ENCODE assay signal across 18 mouse cellular contexts in genomic region chr10:121222881-121223280, GRCm38 (mm10).
"Had no signal": no experiment of that assay in that cellular context is flagged by ENCODE, and none has a peak within 500 bp of the region (broad histone marks: within the 10 kb centered on the region; RNA-seq: fewer than 3 reads in every experiment).

No protein-coding gene starts in this region.

- H3K27me3 ChIP-seq: limb, embryonic 12.5 days; limb, embryonic 15.5 days; megakaryocyte, embryonic 14.5 days; midbrain, embryonic 13.5 days; stomach, embryonic 15.5 days had no signal

- H3K4me3 ChIP-seq: limb, embryonic 12.5 days; limb, embryonic 15.5 days; megakaryocyte, embryonic 14.5 days; midbrain, embryonic 10.5 days; midbrain, embryonic 13.5 days; stomach, embryonic 15.5 days had no signal

- H3K9me3 ChIP-seq: limb, embryonic 15.5 days; megakaryocyte, embryonic 14.5 days; midbrain, embryonic 13.5 days; stomach, embryonic 15.5 days had no signal

- H3K4me2 ChIP-seq: limb, embryonic 12.5 days; limb, embryonic 15.5 days; liver, embryonic 11.5 days; midbrain, embryonic 13.5 days; stomach, embryonic 15.5 days had no signal

- ATAC-seq: intestine, embryonic 16.5 days; liver, postnatal 0 days; midbrain, embryonic 13.5 days had no signal

- H3K36me3 ChIP-seq: limb, embryonic 12.5 days; limb, embryonic 15.5 days; midbrain, embryonic 10.5 days; midbrain, embryonic 13.5 days; stomach, embryonic 15.5 days had no signal

- H3K27ac ChIP-seq: limb, embryonic 12.5 days; limb, embryonic 15.5 days; liver, embryonic 14.5 days; midbrain, embryonic 10.5 days; midbrain, embryonic 13.5 days; stomach, embryonic 15.5 days had no signal

- H3K4me1 ChIP-seq: megakaryocyte, embryonic 14.5 days; midbrain, embryonic 10.5 days; midbrain, embryonic 13.5 days; stomach, embryonic 15.5 days had no signal

- H3K9ac ChIP-seq: limb, embryonic 12.5 days; limb, embryonic 15.5 days; liver, embryonic 14.5 days; liver, postnatal 0 days; midbrain, embryonic 13.5 days; stomach, embryonic 15.5 days had no signal

- DNase-seq: kidney, adult 18-20 months; kidney, adult 9 months; kidney, postnatal 14 days; kidney, postnatal 4 days; left cerebral cortex, postnatal 4 days; liver, postnatal 0 days; right cerebral cortex, postnatal 25 days; spleen, adult 18-20 months; thymus, postnatal 25 days had no signal
